Mouse (Mus musculus) stomach, embryonic 16.5 days (tissue): Measurements from ENCODE around the gene Rapgef6. TPM values are rescaled to one million over a fixed set of nuclear protein-coding genes. Genes with fewer than 3 reads are reported as not detected.

Experiments
- ATAC-seq: fragments of 200-750 bp; cut with Nextera tagmentation; 2 replicates; pipeline ENCODE4 v1.8.0; 2017; ENCODE audit warnings: moderate number of reproducible peaks, moderate TSS enrichment; ENCODE audit not compliant: insufficient read depth, low FRiP score
- H3K27ac ChIP-seq: fragments of 300-500 bp; sonication (generic); 2 replicates; pipeline ENCODE4 v1.5.1; 2014; ENCODE audit warnings: low read length
- H3K27me3 ChIP-seq: fragments of 300-500 bp; sonication (generic); 2 replicates; pipeline ENCODE4 v1.6.1; 2014; ENCODE audit warnings: low read length, control low read depth, mixed read lengths; ENCODE audit not compliant: control insufficient read depth, insufficient read depth
- H3K36me3 ChIP-seq: fragments of 300-500 bp; sonication (generic); 2 replicates; pipeline ENCODE4 v1.6.1; 2014; ENCODE audit warnings: low read length; ENCODE audit not compliant: control insufficient read depth, insufficient read depth
- H3K4me1 ChIP-seq: fragments of 300-500 bp; sonication (generic); 2 replicates; pipeline ENCODE4 v1.6.1; 2014; ENCODE audit warnings: low read length, control low read depth, mixed read lengths; ENCODE audit not compliant: control insufficient read depth, insufficient read depth
- H3K4me2 ChIP-seq: fragments of 300-500 bp; sonication (generic); 2 replicates; pipeline ENCODE4 v1.6.1; 2014; ENCODE audit warnings: low read depth, low read length, mixed read lengths
- H3K4me3 ChIP-seq: fragments of 300-500 bp; sonication (generic); replicated peaks from 2 replicates; pipeline ENCODE4 v1.5.1; 2014; ENCODE audit warnings: mild to moderate bottlenecking, low read length
- H3K9ac ChIP-seq: fragments of 300-500 bp; sonication (generic); 2 replicates; pipeline ENCODE4 v1.6.1; 2014; ENCODE audit warnings: low read length
- H3K9me3 ChIP-seq: fragments of 300-500 bp; sonication (generic); replicated peaks from 2 replicates; pipeline ENCODE4 v1.6.1; 2016; ENCODE audit warnings: low read length, control low read depth; ENCODE audit not compliant: control insufficient read depth
- WGBS: fragments of 180-500 bp; shearing (Covaris S2); extraction: QIAGEN DNeasy Blood & Tissue Kit; methylation state at CpG from one replicate; pipeline ENCODE4 v1.1.7; 2014; 5-methylcytosine and 5-hydroxymethylcytosine counted together
- polyA plus RNA-seq: library from polyadenylated mRNA; unstranded; fragments of >200 nt; fragmentation: Nextera tagmentation; extraction: Ambion mirVana; gene quantifications from 2 replicates; pipeline ENCODE4 v1.2.1, GENCODE M21; 2015

Rapgef6 gene
- polyA plus RNA-seq, 1 experiment from 2014 or later, result 31.2 TPM

GRCm38 (mm10) chr11:54691179-54691578 lies 168.5 kb downstream of the Rapgef6 start:
- Histone ChIP-seq H3K4me2 (no peak overlapping the region), H3K9ac (no peak overlapping the region), H3K4me3 (no peak overlapping the region), H3K27ac (no peak overlapping the region), H3K27me3 (no peaks in the 10 kb centered on the region), H3K9me3 (no peaks in the 10 kb centered on the region), H3K4me1 (no peaks in the 10 kb centered on the region), H3K36me3 (no peaks in the 10 kb centered on the region)
- 78% methylated on average over 4 of the region's 4 CpGs for WGBS
- ATAC-seq, result no peak

- Histone ChIP-seq H3K9ac (no peak overlapping the region), H3K4me3 (no peak overlapping the region), H3K36me3 (no peaks in the 10 kb centered on the region), H3K4me2 (no peak overlapping the region), H3K27ac (no peak overlapping the region), H3K4me1 (no peaks in the 10 kb centered on the region), H3K27me3 (no peaks in the 10 kb centered on the region), H3K9me3 (no peaks in the 10 kb centered on the region)
- ATAC-seq, result no peak
- WGBS, result 82% methylated on average over 6 of the region's 6 CpGs
These were observed 171.0 kb downstream of the Rapgef6 start for GRCm38 (mm10) chr11:54693696-54694095.

- Histone ChIP-seq H3K36me3 (no peaks in the 10 kb centered on the region), H3K9me3 (no peaks in the 10 kb centered on the region), H3K4me3 (no peak overlapping the region), H3K4me1 (no peaks in the 10 kb centered on the region), H3K27ac (no peak overlapping the region), H3K9ac (no peak overlapping the region), H3K4me2 (no peak overlapping the region), H3K27me3 (no peaks in the 10 kb centered on the region)
- ATAC-seq, result no peak
- WGBS, result 79% methylated on average over 8 of the region's 8 CpGs
These were observed 171.6 kb downstream of the Rapgef6 start for GRCm38 (mm10) chr11:54694291-54694690.

GRCm38 (mm10) chr11:54695951-54696350 lies 173.3 kb downstream of the Rapgef6 start:
- no peaks in the 10 kb centered on the region for H3K9me3 ChIP-seq
- H3K27me3 ChIP-seq, result no peaks in the 10 kb centered on the region
- WGBS, result 61% methylated on average over 4 of the region's 4 CpGs
- no peak overlapping the region for H3K27ac ChIP-seq
- ATAC-seq, result no peak
- no peak overlapping the region for H3K9ac ChIP-seq
- no peaks in the 10 kb centered on the region for H3K4me1 ChIP-seq
- no peaks in the 10 kb centered on the region for H3K36me3 ChIP-seq
- H3K4me2 ChIP-seq, result no peak overlapping the region
- no peak overlapping the region for H3K4me3 ChIP-seq

GRCm38 (mm10) chr11:54697611-54698010 lies 175.0 kb downstream of the Rapgef6 start:
- WGBS, result 94% methylated on average over 5 of the region's 5 CpGs
- no peak overlapping the region for H3K27ac ChIP-seq
- no peak for ATAC-seq
- no peaks in the 10 kb centered on the region for H3K36me3 ChIP-seq
- H3K4me2 ChIP-seq, result no peak overlapping the region
- H3K27me3 ChIP-seq, result no peaks in the 10 kb centered on the region
- H3K9me3 ChIP-seq, result no peaks in the 10 kb centered on the region
- no peak overlapping the region for H3K4me3 ChIP-seq
- H3K4me1 ChIP-seq, result no peaks in the 10 kb centered on the region
- no peak overlapping the region for H3K9ac ChIP-seq

GRCm38 (mm10) chr11:54698636-54699035 lies 176.0 kb downstream of the Rapgef6 start:
- Histone ChIP-seq H3K27ac (no peak overlapping the region), H3K9me3 (no peaks in the 10 kb centered on the region), H3K27me3 (no peaks in the 10 kb centered on the region), H3K36me3 (no peaks in the 10 kb centered on the region), H3K9ac (no peak overlapping the region), H3K4me1 (no peaks in the 10 kb centered on the region), H3K4me2 (no peak overlapping the region), H3K4me3 (no peak overlapping the region)
- 83% methylated on average over 7 of the region's 7 CpGs for WGBS
- ATAC-seq, result no peak

- Histone ChIP-seq H3K36me3 (no peaks in the 10 kb centered on the region), H3K9me3 (no peaks in the 10 kb centered on the region), H3K27ac (no peak overlapping the region), H3K4me3 (no peak overlapping the region), H3K4me1 (no peaks in the 10 kb centered on the region), H3K9ac (no peak overlapping the region), H3K4me2 (no peak overlapping the region), H3K27me3 (no peaks in the 10 kb centered on the region)
- ATAC-seq, result no peak
- WGBS, result 76% methylated on average over 3 of the region's 3 CpGs
These were observed 177.3 kb downstream of the Rapgef6 start for GRCm38 (mm10) chr11:54699972-54700371.

- Histone ChIP-seq H3K27me3 (no peaks in the 10 kb centered on the region), H3K36me3 (no peaks in the 10 kb centered on the region), H3K9ac (no peak overlapping the region), H3K9me3 (no peaks in the 10 kb centered on the region), H3K27ac (no peak overlapping the region), H3K4me1 (no peaks in the 10 kb centered on the region), H3K4me3 (no peak overlapping the region), H3K4me2 (no peak overlapping the region)
- 90% methylated on average over 8 of the region's 8 CpGs for WGBS
- ATAC-seq, result no peak
These were observed 179.2 kb downstream of the Rapgef6 start for GRCm38 (mm10) chr11:54701848-54702247.

GRCm38 (mm10) chr11:54703306-54703705 lies 180.7 kb downstream of the Rapgef6 start:
- Histone ChIP-seq H3K27me3 (no peaks in the 10 kb centered on the region), H3K9ac (no peak overlapping the region), H3K9me3 (no peaks in the 10 kb centered on the region), H3K4me1 (no peaks in the 10 kb centered on the region), H3K4me2 (no peak overlapping the region), H3K4me3 (no peak overlapping the region), H3K36me3 (no peaks in the 10 kb centered on the region), H3K27ac (no peak overlapping the region)
- ATAC-seq, result no peak
- 35% methylated on average over 4 of the region's 4 CpGs for WGBS

- Histone ChIP-seq H3K4me3 (no peak overlapping the region), H3K9me3 (no peaks in the 10 kb centered on the region), H3K9ac (no peak overlapping the region), H3K36me3 (no peaks in the 10 kb centered on the region), H3K27me3 (no peaks in the 10 kb centered on the region), H3K4me1 (no peaks in the 10 kb centered on the region), H3K27ac (no peak overlapping the region), H3K4me2 (no peak overlapping the region)
- ATAC-seq, result no peak
- WGBS, result 87% methylated on average over 2 of the region's 2 CpGs
These were observed 185.5 kb downstream of the Rapgef6 start for GRCm38 (mm10) chr11:54708153-54708552.
